Mouse (Mus musculus): ENCODE data around the gene Chrng.

The Chrng gene

DNA sequence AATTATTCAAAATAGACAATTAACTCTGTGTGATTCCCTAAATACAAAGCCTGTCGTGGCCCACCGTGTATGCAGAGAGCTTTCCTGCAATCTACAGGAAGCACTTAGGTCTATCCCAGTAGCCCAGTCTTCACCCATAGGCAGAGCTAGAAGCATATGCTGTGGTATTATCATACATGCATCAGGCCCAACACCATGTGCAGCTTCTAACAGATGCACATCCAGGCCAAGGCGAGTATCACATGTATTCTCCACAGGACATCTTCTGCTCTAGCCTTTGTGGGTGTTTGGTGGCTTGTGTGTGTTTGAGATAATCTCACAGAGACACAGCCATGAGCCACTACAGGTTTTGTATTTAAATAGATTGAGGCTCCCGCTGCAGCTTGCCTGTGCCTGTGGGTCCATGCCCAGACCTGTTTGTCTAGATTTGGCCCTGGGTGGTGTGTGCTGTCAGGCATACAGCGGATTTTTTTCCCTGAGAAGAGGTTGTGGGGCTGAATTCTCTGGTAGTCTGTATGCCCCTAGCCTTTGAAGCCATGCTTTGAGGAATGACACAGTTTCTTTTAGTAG lies 47.7 kb downstream of the Chrng start:
- in situ Hi-C loops (cut with MboI, MseI): no loop called here

DNA sequence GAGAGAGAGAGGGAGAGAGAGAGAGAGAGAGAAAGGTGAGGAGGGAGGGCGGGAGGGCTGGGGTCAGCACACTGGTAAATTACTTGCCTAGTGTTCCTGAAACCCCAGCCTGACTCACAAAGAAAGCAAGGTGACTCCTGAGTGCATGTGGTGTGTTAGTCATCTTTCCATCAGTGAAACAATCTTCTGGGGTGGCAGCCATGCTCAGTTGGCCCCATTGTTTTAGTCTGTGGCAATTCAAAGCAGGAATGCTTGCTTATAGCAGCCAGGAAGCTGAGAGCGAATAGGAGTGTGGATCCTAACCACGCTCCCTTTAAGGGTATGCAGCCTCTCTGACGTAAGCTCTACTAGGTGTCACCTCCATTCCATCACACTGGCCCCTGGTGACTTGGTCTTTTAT lies 50.7 kb downstream of the Chrng start:
- in situ Hi-C loops (cut with MboI, MseI): loop anchor here (5.0 kb wide), 1 partner anchor 62 kb away; no protein-coding TSS in a partner anchor

DNA sequence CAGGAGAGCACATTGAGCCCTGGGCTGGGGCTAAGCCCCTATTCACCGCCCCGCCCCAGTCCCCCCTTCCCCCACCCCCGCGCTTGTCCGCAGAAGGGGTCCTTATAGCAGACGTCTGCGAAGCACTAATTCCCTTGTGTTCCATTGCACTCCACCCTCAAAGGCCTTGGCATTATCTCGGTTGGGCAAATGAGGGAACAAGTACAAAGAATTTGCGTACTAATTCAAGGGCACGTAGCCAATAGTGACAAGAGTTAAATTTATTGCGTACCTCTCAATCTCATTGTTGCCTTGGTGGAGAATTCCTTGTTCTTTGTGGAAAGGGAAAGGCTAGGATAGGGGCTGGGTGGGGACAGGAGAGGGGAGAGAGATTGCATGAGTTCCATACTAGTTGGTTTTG lies 53.2 kb downstream of the Chrng start:
- in situ Hi-C loops (cut with MboI, MseI): loop anchor here (5.0 kb wide), 1 partner anchor 60 kb away; no protein-coding TSS in a partner anchor

DNA sequence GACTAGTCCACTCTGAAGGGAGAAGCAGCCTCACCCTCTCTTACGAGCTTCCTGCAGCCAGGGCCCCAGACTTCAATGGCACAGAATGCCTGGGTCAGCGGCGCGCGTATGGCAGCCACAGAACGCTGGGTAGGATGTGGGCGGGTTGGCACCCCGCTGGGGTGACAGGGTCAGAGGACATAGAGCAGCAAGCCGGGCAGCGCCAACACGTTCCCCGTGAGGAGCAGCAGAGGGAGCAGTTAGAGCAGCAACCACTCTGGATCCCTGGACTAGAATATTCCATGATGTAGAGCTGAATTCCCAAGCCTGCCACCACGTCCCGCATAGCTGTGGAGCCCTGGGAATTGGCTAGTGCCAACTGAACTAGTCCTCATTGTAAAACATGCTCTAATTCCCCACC lies 54.0 kb downstream of the Chrng start:
- in situ Hi-C loops (cut with MboI, MseI): loop anchor here (5.0 kb wide), 1 partner anchor 59 kb away; no protein-coding TSS in a partner anchor

GRCm38 (mm10) chr1:87259316-87259715 lies 54.9 kb downstream of the Chrng start:
- in situ Hi-C loops (cut with MboI, MseI): loop anchor here (5.0 kb wide), 1 partner anchor 58 kb away; no protein-coding TSS in a partner anchor

Measured in T-helper 1 cell (primary cell).